Mouse (Mus musculus) liver, postnatal 0 days (tissue): ENCODE measurements around the gene Vasn.

Source experiments
- CTCF ChIP-seq: sonication (generic); IDR thresholded peaks from 2 replicates; pipeline ENCODE4 v1.5.1; 2016; ENCODE audit warnings: antibody characterized with exemption, low read depth
- EP300 ChIP-seq: IDR thresholded peaks from 2 replicates; pipeline ENCODE4 v1.6.1; 2016; ENCODE audit warnings: antibody characterized with exemption, low read depth, mild to moderate bottlenecking

GRCm38 (mm10) chr16:4605514-4606131 is 34.1 kb upstream of the Vasn start:
- TF ChIP-seq CTCF (no peak), EP300 (no peak)
